Mouse (Mus musculus) cerebellum, adult 9-10 months (tissue): ENCODE measurements around the gene Vmn2r106.

ENCODE experiments used
- DNase-seq: peaks from one replicate; pipeline ENCODE4 v3.0.0; 2022

The Vmn2r106 gene

GRCm38 (mm10) chr17:20285453-20285852 lies at the start of gene Vmn2r106:
Gene Vmn2r106 (minus strand): TSS chr17:20285553.
- DNase-seq, result no peak

GRCm38 (mm10) chr17:20305790-20306189 lies 20.4 kb upstream of the Vmn2r106 start:
- no peak for DNase-seq

GRCm38 (mm10) chr17:20286906-20287305 lies 1.6 kb upstream of the Vmn2r106 start:
- no peak for DNase-seq

GRCm38 (mm10) chr17:20255522-20255921 lies 29.8 kb downstream of the Vmn2r106 start:
- DNase-seq, result no peak

- DNase-seq, result no peak
These were observed 50.4 kb downstream of the Vmn2r106 start, which contains the start of gene Vmn2r105 for GRCm38 (mm10) chr17:20234952-20235351. Gene Vmn2r105 (minus strand): TSS chr17:20235052.
